Mouse (Mus musculus) thymus, adult 2 months (tissue): ENCODE results near the gene Gm17409. TPM values are rescaled to one million over a fixed set of nuclear protein-coding genes. Genes with fewer than 3 reads are reported as not detected.

Experiments
- DNase-seq: peaks from one replicate; pipeline ENCODE4 v3.0.0; 2021
- H3K27ac ChIP-seq: fragments of 200-500 bp; 2 replicates; pipeline ENCODE4 v1.5.1; 2012; ENCODE audit warnings: low read length, control low read depth; ENCODE audit not compliant: control insufficient read depth, insufficient read depth
- H3K27me3 ChIP-seq: fragments of 200-500 bp; 2 replicates; pipeline ENCODE4 v1.6.1; 2012; ENCODE audit warnings: mild to moderate bottlenecking, low read length, moderate library complexity, mixed read lengths; ENCODE audit not compliant: control insufficient read depth, insufficient read depth
- H3K36me3 ChIP-seq: fragments of 200-500 bp; 2 replicates; pipeline ENCODE4 v1.6.1; 2012; ENCODE audit warnings: mild to moderate bottlenecking, low read length, moderate library complexity; ENCODE audit not compliant: control insufficient read depth, insufficient read depth
- H3K4me1 ChIP-seq: fragments of 200-500 bp; replicated peaks from 2 replicates; pipeline ENCODE4 v1.6.1; 2012; ENCODE audit warnings: low read length; ENCODE audit not compliant: control insufficient read depth, insufficient read depth
- H3K4me3 ChIP-seq: fragments of 200-500 bp; 2 replicates; pipeline ENCODE4 v1.5.1; 2012; ENCODE audit warnings: mild to moderate bottlenecking, low read length, control low read depth, moderate library complexity; ENCODE audit not compliant: control insufficient read depth, insufficient read depth
- CTCF ChIP-seq: fragments of 200-500 bp; IDR thresholded peaks from 2 replicates; pipeline ENCODE4 v1.5.1; 2012; ENCODE audit warnings: mild to moderate bottlenecking, control low read depth, low read length, moderate library complexity, borderline replicate concordance; ENCODE audit not compliant: control insufficient read depth, poor library complexity, insufficient read depth; ENCODE audit errors: extremely low read depth
- POLR2A ChIP-seq: fragments of 200-500 bp; IDR thresholded peaks from 2 replicates; pipeline ENCODE4 v1.6.1; 2012; ENCODE audit warnings: mild to moderate bottlenecking, low read length, control low read depth, moderate library complexity; ENCODE audit not compliant: control insufficient read depth, poor library complexity, insufficient read depth; ENCODE audit errors: extremely low read depth
- WGBS: fragments of 180-500 bp; shearing (Covaris S2); methylation state at CpG from one replicate; pipeline ENCODE4 v1.1.7; 2018; 5-methylcytosine and 5-hydroxymethylcytosine counted together
- polyA plus RNA-seq: library from polyadenylated mRNA; depleted of rRNA; stranded (reverse); fragments of >200 nt; gene quantifications from 2 replicates; pipeline ENCODE4 v1.2.3, GENCODE M21; 2012

The Gm17409 gene
- polyA plus RNA-seq, 1 experiment = not detected

DNA sequence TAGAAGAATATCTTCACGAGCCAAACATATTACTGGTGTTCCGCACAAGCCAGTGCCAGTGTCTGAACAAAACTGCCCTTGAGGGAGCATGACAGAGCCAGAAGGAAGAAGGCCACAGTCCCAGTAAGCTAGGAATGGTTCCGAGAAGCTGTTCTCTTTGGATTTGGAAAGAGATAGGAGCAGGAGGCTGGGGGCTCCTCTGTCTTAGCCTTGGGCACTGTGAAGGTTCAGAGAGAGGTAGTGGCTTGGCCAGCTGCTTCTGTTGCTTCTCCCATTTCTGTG, 17.3 kb downstream of the Gm17409 start:
- H3K27ac ChIP-seq = no peak overlapping the region
- no peaks in the 10 kb centered on the region for H3K27me3 ChIP-seq
- TF ChIP-seq CTCF (no peak), POLR2A (no peak)
- no peak overlapping the region for H3K4me3 ChIP-seq
- WGBS = 91% methylated on average over 3 of the region's 3 CpGs
- no peak for DNase-seq
- H3K36me3 ChIP-seq = no peaks in the 10 kb centered on the region
- no peaks in the 10 kb centered on the region for H3K4me1 ChIP-seq

DNA sequence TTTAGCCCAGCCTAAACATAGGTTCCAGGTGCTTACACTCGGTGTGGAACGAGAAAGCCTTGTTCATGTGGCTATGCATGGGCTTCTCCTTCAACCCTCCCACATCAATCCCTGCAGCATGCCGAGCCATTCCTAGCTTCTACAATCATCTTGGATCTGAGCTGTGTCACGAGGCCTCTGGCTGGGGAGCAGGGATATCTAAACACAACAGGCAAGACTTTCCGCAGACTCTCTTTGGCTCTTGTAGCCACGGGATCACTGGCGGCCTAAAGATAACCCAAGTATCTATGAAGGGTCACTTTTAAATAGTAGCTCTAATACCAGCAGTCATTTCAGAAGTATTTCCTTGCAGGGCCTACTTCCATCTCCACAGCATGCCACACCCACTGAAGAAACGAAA, 18.5 kb downstream of the Gm17409 start:
- no peak for TF ChIP-seq POLR2A
- TF ChIP-seq CTCF = no peak
- Histone ChIP-seq H3K4me3 (no peak overlapping the region), H3K4me1 (no peaks in the 10 kb centered on the region), H3K27me3 (no peaks in the 10 kb centered on the region), H3K36me3 (no peaks in the 10 kb centered on the region), H3K27ac (no peak overlapping the region)
- DNase-seq = no peak
- WGBS = 95% methylated on average over 8 of the region's 8 CpGs

- TF ChIP-seq POLR2A (no peak), CTCF (no peak)
- H3K27me3 ChIP-seq = no peaks in the 10 kb centered on the region
- DNase-seq = no peak
- H3K27ac ChIP-seq = no peak overlapping the region
- WGBS = 89% methylated on average over 9 of the region's 9 CpGs
- H3K4me1 ChIP-seq = no peaks in the 10 kb centered on the region
- H3K36me3 ChIP-seq = no peaks in the 10 kb centered on the region
- no peak overlapping the region for H3K4me3 ChIP-seq
These were observed 19.4 kb downstream of the Gm17409 start for GRCm38 (mm10) chr2:58489275-58489674.

DNA sequence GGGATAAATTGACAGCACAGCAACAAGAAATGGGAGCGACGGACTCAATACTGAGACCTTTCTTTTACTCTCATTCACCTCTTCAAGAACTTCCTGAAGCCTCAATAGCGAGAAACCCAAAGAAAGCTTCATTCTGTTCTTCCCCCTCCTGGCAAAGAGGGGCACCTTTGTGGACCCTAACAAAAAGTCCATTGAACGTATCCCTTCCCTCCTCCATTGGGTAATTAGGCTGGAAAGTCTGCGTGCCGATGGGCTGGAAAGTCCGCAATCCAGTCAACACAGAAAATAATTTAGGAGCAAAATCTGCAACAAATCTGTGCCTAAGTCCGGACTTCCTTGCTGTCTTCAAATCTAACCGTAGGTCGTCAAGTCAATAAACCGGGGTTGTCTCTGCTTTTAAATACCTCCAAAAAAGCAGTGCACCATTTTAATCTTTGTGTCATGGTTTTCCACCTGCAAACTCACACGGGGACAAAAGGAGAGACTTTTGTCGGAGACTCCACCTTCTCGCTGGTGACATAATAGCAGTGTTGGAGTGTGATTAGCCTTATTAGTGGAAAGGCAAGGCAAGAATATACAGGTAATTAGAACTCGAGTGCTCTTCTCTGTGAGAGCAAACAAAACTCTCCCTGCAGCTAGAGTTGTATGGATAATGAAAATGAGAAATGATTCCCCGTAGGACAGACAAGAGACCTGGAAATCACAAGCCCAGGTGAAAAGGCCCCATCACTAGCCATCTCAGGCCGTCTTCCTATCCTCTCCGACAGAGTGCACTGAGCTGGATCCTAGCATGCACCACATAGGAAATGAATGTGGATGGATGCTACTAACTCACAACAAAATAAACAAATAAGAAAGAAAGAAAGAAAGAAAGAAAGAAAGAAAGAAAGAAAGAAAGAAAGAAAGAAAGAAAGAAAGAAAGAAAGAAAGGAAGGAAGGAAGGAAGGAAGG, 24.0 kb downstream of the Gm17409 start:
- no peak overlapping the region for H3K27ac ChIP-seq
- no peaks in the 10 kb centered on the region for H3K27me3 ChIP-seq
- DNase-seq = no peak
- no peaks in the 10 kb centered on the region for H3K36me3 ChIP-seq
- TF ChIP-seq CTCF (no peak), POLR2A (no peak)
- WGBS = 94% methylated on average over 18 of the region's 18 CpGs
- no peak overlapping the region for H3K4me3 ChIP-seq
- H3K4me1 ChIP-seq = no peaks in the 10 kb centered on the region

GRCm38 (mm10) chr2:58495271-58495670, 25.4 kb downstream of the Gm17409 start:
- no peaks in the 10 kb centered on the region for H3K4me1 ChIP-seq
- no peak overlapping the region for H3K4me3 ChIP-seq
- no peaks in the 10 kb centered on the region for H3K36me3 ChIP-seq
- TF ChIP-seq POLR2A = no peak
- TF ChIP-seq CTCF = no peak
- H3K27ac ChIP-seq = no peak overlapping the region
- 96% methylated on average over 3 of the region's 3 CpGs for WGBS
- DNase-seq = no peak
- H3K27me3 ChIP-seq = no peaks in the 10 kb centered on the region

DNA sequence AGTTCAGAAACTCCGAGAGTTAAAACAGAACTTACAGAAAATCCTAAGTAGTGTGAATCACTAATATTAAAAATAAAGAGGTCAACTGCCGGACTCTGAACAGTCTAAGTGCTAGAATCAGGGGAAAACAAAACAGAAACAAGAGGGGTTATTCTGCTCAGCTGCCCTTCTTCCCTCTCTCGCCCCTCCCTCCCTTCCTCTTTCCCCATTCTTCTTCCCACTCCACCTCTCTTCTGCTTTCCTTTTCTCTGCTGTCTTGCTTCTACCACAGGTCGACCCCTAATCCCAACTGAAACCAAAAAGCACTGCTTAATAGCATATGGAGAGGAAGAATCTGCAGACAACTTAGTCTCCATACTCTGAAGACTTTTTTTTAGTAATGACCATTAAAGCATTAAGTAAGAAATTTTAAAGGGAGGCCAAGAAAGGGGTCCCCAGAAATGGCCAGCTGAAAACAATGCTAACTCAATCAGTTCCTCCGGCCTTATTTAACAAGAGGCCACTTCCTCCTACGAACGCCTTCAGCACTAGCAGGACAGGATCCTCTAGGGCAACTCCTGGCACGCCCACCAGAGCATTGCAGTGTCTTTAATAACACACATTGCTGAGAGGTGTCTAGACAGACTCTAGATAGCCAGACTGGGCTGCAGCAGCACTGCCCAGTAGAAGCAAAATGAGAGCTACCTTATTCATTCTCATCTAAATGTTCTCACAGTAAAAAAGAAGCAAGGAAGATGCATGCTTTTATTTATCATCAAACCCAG, 26.9 kb downstream of the Gm17409 start:
- no peaks in the 10 kb centered on the region for H3K4me1 ChIP-seq
- H3K36me3 ChIP-seq = no peaks in the 10 kb centered on the region
- DNase-seq = no peak
- WGBS = 65% methylated on average over 8 of the region's 8 CpGs
- no peak overlapping the region for H3K27ac ChIP-seq
- H3K4me3 ChIP-seq = no peak overlapping the region
- TF ChIP-seq CTCF = no peak
- TF ChIP-seq POLR2A = no peak
- no peaks in the 10 kb centered on the region for H3K27me3 ChIP-seq
